Mouse (Mus musculus) erythroblast, embryonic 14.5 days (primary cell): Measurements from ENCODE around the gene Heatr9.

Experiments used
- GATA1 ChIP-seq: IDR thresholded peaks from 2 replicates; pipeline ENCODE4 v1.6.1; 2012; ENCODE audit warnings: low read length, inconsistent platforms, mixed read lengths
- TAL1 ChIP-seq: IDR thresholded peaks from 3 replicates; pipeline ENCODE4 v1.6.1; 2012; ENCODE audit warnings: low read length, inconsistent platforms, mixed read lengths

DNA sequence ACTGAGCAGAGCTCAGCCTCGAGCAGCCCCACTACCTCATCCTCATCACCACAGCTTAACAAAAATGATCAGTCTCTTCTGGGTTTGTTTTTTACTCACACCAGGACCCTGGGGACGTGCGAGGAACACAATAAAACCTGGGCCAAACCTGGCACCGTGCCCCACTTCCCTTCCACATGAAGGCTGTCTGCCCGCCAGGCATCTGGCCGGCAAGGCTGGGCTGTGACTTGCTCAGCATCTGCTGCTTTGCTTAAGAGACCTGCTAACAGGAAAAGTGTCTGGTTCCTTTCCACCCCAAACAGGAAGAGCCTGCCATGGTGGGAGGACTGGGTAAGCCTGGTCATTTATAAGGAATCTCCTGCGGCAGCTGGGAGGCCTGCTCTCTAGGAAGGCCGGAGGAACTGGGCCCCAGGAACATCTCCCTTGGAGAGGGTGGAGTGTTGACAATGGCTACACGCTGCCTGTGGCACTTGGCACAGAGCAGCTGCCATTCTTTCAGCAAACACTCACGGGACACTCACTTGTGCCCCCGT, 54.8 kb downstream of the Heatr9 start:
- TF ChIP-seq GATA1 (no peak), TAL1 (no peak)
